Mouse (Mus musculus): Measurements from ENCODE around the gene Anks1b.

Anks1b gene

DNA sequence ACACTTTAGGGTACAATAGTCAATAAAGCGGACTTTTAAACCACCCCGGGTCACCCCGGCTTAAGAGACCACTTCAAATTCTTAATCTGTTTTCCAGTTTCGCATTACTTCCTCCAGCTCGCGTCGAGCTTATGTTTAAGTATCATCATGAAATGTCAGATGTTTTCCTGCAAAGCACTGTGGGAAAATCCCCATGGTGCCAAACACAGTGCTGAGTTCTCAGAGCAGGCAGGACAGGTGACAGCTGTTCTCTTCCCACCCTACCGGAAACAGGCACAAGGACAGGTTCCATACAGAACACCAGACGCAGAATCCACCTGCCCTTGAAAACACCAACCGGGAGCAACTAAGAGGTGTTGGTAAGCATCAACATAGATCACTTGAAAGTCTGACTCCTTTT, 856.2 kb downstream of the Anks1b start:
- DNase-seq (ENCODE audit: low spot score): no peak

DNA sequence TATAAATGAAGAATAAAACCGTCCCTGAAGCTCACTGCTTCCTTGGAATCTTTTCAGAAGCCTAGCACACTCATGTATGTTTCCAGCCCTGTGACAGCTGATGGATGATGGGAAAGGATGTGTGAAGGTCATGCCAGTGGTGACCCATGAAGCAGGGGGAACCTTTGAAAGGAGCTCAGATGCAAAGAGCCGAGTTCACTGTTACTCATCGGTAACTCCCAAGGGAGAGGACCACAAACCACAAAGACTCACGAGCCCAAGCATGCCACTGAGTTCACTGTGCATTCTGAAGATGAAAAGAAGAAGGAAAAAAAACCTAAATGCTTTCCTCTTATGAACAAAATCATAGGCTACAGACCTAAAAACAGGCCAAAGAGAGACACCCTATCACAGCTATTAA, 859.5 kb downstream of the Anks1b start:
- DNase-seq (ENCODE audit: low spot score): no peak

DNA sequence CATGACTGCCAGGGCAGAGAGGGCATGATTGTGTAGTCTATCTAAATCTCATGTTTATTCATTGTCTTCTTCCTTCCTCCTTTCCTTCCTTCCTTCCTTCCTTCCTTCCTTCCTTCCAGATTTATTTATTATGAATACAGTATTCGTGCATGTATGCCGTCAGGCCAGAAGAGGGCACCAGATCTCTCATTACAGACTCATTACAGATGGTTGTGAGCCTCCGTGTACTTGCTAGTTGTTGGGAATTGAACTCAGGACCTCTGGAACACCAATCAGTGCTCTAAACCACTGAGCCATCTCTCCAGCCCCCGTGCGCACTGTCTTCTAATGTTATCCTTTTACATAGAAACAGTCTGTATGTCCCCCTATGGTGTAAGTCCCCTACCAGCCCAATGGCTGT, 860.3 kb downstream of the Anks1b start:
- DNase-seq (ENCODE audit: low spot score): no peak

GRCm38 (mm10) chr10:90738475-90738874, 865.2 kb downstream of the Anks1b start:
- DNase-seq (ENCODE audit: low spot score): no peak

- DNase-seq (ENCODE audit: low spot score): no peak
These were observed 867.6 kb downstream of the Anks1b start for GRCm38 (mm10) chr10:90740956-90741355.

GRCm38 (mm10) chr10:90751889-90752288, 878.6 kb downstream of the Anks1b start:
- no peak for DNase-seq (ENCODE audit: low spot score)

GRCm38 (mm10) chr10:90753106-90753505, 879.8 kb downstream of the Anks1b start:
- DNase-seq (ENCODE audit: low spot score): peak; percentile 70

- DNase-seq (ENCODE audit: low spot score): no peak
These were observed 884.5 kb downstream of the Anks1b start for GRCm38 (mm10) chr10:90757773-90758172.

GRCm38 (mm10) chr10:90759929-90760328, 886.6 kb downstream of the Anks1b start:
- DNase-seq (ENCODE audit: low spot score): no peak

GRCm38 (mm10) chr10:90766261-90766660, 893.0 kb downstream of the Anks1b start:
- DNase-seq (ENCODE audit: low spot score): no peak

DNA sequence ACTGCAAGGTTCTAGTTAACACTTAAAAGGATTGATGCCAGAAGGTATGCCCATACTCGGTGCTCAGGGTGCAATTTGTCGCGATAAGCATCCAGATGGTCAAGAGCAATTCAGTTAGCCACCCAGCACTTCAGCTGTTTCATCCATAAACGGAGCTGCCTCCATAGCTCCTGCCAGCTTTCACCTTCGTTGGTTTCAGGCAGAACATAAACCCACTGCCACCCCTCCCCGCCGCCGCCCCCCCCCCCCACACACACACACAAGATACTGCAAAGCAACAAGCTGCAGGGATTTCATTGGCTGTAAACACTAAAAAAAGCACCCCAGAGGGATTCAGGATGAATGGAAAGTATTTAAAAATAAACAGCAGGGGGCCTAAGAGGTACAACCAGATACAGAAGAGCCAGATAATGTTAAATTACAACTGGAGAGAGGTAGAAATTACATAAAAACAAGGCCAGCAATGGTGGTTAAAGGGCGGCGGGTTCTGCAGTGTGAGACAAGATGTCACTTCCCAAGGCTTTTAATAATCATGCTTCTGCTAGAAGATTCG, 897.2 kb downstream of the Anks1b start:
- no peak for DNase-seq (ENCODE audit: low spot score)

DNA sequence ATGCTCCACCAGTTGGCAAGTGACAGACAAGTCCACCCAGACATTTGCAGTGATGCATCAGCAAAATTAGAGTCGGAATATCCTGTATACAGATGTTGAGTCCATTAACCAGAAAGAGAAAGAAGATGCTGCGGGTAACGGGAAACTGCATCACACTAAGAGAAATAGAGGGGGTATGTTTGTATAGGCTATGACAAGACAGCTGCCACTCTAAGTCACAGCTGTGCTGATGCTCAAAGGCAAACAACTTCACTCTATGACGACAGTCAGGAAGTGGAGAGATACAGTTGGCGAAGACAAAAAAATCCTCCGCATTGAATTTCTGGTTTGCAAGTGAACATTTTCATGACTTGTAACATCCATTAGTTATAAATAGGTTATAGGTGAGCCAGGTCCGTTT, 897.7 kb downstream of the Anks1b start:
- DNase-seq (ENCODE audit: low spot score): no peak

DNA sequence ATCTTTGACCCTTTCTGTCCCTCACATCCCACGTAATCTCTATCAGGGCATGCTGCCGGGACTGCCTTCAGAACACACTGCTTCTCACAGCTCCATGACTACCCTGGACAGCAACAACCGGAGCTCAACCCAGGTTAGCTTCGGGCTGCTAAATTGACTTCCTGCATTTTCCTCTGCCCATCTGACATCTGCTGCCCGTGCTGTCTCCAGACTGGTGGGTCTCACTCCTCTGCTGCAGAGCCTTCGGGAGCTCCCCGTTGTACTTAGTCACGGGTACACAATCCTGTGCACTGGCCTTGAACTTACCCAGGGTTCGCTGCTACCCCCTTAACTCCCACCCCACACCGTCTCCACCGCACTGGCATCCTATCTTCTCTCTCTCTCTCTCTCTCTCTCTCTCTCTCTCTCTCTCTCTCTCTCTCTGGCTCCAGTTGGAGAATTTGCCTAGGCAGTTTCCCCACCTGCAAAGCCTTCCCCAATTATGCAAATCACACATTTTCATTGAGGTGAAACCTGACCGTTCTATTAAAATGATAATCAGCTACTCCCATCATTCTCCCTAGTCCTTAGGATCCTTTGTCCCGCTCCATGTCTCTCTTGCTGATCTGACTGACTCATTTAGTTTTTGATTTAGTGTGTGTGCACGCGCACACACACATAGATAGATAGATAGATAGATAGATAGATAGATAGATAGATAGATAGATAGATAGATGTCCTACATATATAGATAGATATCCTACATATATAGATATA, 898.3 kb downstream of the Anks1b start:
- no peak for DNase-seq (ENCODE audit: low spot score)

- no peak for DNase-seq (ENCODE audit: low spot score)
These were observed 906.5 kb downstream of the Anks1b start for GRCm38 (mm10) chr10:90779561-90780400.

DNA sequence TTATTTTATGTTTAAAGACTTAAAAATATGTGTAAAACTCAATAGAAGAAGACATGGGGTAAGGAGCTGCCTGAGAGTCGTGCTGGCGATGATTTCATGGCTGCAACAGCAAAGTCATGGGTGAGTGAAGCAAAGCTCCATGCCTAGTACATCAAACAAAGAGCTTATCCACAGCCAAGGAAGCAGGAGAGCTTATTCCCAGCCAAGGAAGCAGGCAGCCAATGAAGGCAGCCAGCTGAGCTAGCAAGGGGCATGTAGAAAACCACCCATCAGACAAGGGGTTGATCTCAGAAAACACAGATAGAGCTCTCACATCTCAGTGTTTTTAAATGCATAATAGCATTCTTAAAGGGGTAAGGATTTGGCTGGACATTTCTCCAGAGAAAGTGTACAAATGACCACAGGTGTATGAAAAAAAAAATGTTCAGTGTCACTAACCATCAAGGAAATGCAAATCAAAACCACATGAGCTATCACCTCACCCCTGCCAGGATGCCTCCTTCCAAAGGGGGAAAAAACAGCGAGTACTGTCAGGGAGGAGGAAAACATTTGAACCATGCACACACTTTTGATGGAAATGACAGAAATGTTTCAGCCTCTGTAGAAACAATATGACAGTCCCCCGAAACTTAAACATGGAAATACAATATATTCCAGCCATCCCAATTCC, 911.8 kb downstream of the Anks1b start:
- no peak for DNase-seq (ENCODE audit: low spot score)

DNA sequence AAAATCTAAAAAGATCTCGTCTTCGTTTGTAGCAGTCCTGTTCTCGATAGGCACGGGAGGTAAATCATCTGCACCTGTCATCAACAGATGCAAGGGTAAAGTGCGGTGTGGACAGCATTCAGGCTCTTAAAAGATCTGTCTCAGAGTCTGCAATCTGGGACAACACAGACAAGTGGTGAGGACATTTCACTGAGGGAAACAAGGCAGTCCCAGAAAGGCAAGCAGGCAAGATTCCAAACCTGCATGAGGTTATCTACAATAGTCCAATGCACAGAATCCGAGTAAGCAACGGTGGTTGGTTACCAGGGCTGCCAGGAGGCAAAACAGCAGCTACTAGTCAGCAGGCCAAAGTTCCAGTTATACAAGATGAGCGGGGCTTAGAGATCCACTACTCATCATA, 912.4 kb downstream of the Anks1b start:
- DNase-seq (ENCODE audit: low spot score): no peak

DNA sequence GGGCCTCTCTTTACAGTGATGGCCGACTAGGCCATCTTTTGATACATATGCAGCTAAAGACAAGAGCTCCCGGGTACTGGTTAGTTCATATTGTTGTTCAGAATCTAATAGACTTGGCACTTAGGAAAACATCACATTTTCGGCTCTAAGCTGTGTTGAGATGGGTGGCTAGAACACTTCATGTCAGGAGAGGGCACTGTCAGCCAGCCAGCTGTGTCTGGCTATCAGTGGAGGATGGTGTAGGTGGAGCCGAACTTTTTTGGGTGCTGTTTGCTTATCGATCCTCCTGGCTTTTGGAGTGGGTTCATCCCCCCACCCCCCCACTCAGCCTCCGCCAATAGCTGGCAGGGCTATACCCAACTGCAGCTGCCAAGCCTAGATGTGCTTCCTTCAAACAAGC, 929.8 kb downstream of the Anks1b start:
- DNase-seq (ENCODE audit: low spot score): no peak

DNA sequence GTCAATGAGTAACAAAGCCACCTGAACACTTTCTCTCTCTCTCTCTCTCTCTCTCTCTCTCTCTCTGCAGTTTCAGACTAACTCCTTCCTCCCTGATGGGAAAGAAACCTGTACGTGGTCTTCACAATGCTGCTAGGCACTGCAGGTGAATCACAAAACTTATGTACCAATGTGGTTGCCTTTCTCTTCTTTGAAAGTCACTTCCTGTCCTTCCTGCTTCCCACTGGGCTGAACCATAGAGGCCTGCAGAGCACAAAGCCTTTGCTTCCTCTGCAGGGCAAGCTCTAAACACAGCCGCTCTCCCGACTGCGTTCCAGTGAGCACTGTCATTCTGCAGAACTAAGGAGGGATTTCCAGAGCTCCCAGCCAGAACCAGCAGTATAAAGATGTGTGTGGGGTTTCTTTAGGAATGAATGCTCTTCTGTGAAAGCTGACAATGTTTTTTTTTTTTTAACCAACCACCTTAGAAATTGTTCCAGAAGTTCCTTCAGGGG, 931.3 kb downstream of the Anks1b start:
- no peak for DNase-seq (ENCODE audit: low spot score)

GRCm38 (mm10) chr10:90808616-90809310, 935.5 kb downstream of the Anks1b start:
- DNase-seq (ENCODE audit: low spot score): no peak

- DNase-seq (ENCODE audit: low spot score): no peak
These were observed 936.7 kb downstream of the Anks1b start for GRCm38 (mm10) chr10:90809911-90810590.

- no peak for DNase-seq (ENCODE audit: low spot score)
These were observed 938.1 kb downstream of the Anks1b start for GRCm38 (mm10) chr10:90811446-90811845.
